Mouse (Mus musculus) kidney, adult 8-10 months (tissue): ENCODE measurements around the gene Ifi204.
"Not testable (repeated sequence)": the region's sequence is repeated elsewhere in the genome, so short reads cannot be mapped to it uniquely, and the experiment has no call there.

ENCODE experiments used
- DNase-seq, 2 experiments: peaks; one replicate each; pipeline ENCODE4 v3.0.0; 2022

The Ifi204 gene

DNA sequence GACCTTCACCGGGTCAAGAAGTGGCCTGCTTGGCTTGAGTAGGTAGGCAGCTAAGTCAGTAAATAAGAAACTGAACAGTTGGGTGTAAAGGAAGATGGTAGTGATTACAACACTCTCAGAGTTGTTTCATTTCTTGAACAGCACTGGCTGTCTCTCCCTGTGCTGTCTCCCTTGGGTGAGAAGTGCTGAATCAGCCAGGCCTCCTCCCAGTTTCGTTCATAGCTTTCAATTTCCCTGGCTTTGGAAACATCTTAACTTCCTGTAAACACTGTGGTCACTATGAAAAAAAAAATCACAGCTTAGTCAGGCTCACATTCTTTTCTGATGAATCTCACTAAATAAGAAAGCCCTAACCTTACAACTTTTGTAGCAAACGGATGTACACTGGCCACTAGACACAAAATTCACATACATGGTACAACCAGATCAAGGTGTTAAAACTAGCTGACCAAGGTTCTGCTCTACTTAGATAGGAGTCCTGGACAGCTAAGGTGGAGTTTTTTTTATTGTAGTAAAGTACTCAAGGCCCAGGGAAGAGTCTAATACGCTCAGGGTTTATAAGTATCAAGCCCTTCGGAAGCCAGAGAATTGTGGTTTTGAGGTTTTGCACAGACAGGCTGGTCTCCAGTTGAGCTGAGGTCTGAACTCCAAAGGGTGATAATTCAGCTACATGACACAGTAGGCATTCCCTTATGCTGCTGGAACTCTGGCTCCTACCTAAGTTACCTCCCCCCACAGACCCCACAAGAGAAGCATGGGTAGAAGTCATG, at the start of gene Ifi204:
Gene Ifi204 (minus strand): TSS at position 96 of the 770 bp plus-strand sequence.
- DNase-seq, result peak; percentile 29 to 51

DNA sequence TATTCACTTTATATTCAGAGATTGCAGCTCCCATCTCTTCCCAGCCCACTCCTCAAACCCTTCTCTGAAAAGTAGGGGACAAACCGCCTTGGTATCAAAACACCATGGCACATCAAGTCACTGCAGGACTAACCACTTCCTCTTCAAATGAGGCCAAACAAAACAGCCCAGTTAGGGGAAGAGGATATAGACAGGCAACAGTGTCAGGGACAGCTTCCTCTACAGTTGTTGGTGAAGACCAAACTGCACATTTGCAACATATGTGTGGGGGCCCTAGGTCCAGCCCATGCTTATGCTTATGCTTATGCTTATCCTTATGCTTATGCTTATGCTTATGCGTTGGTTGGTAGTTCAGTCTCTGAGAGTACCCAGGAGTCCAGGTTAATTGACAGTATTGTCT, 42.6 kb upstream of the Ifi204 start:
- DNase-seq, result not testable (repeated sequence)

DNA sequence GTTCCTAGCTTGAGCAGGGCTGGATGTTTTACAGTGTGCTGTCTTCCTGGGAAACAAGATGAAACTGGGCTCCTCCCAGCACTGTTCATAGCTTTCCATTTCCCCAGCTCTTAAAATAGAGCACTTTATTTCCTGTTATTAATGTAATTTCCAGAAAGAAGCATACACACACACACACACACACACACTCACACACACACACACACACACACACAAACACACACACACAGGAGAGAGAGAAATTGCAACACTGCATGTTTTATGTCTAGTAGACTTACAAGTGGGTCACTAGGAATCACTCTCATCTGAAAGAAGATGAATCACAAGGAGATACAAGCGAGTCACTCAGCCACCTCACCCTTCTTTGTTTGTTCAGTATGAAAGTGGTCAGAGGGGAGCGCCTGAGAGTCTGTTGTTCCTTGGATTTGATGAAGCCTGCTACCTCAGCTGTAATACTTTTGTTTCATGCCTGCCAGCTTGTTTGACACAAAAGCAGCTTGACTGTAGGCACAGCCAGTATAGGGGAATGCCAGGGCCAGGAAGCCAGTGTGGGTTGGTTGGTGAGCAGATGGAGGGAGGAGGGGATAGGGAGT, 36.0 kb upstream of the Ifi204 start:
- DNase-seq, result peak; percentile 7 to 10

DNA sequence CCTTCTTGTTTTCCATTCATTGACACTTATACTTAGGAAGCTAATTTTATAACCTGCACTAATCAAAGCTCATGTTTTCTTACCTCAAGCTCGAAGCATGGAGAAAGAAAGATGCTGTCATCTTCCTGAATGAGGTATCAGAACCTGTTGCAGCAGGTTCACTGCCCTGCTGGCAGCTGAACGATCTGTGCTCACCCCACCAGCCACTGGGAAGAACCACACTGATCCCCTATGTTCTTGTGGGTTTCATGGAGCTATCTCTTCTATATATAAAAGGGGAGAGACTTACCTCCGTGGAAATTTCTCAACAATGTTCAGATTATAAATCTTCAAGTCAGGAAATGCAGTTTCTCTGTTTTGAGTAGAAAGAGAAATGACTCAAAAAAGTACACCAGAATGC, 35.5 kb upstream of the Ifi204 start:
- DNase-seq, result not testable (repeated sequence)

DNA sequence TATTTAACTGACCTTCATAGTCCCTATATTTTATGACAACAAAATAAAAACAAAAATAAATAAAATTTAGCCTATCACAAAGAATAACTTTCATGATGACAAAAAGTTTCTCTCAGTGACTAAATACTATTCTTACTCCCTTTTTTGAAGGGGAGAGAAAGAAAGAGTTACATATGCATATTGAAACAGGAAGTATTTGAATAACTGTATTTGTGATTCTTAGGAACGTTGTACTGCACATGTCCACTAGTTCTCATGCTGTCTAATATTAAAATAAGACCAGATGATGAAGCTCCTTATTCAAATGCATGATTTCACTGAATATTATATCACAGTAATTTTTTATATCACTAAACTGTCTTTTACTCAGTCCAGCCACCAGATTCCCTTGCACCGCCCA, 35.0 kb upstream of the Ifi204 start:
- not testable (repeated sequence) for DNase-seq

DNA sequence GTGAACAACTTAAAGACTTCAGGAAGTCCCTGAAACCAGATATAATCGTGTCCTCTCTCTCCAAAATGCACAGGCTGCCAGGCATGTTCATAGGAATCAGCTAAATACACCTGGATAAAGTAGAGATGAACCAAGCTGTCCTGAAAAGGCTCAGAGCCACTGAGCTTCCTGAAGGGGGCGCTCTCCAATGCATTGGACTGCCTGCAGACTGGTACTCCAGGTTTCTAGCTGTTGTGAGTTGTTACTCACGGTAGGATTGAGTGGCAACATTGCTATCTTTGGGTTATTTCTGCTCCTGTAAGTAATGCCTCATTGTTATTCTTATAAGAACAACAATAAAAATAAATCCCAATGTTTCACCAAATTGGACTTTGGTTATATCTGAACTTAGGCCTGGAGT, 6.7 kb upstream of the Ifi204 start:
- not testable (repeated sequence) for DNase-seq

DNA sequence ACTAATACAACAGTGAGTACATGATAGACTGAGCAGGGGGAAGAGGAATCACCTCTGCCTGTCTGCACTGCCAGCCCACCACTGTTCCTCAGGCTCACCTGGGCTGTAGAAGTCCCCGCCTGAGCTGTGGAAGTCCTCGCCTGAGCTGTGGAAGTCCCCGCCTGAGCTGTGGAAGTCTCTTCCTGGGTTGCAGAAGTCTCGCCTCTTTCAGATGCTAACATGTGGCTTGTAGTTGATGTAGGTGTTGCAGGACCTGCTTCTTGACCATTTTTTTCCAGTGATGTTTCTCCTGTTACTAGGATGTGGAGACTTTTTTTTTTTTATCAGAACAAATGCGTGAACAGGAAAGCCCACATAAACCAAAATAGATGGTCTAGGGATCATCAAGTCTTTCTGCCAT, 6.7 kb downstream of the Ifi204 start:
- not testable (repeated sequence) for DNase-seq

DNA sequence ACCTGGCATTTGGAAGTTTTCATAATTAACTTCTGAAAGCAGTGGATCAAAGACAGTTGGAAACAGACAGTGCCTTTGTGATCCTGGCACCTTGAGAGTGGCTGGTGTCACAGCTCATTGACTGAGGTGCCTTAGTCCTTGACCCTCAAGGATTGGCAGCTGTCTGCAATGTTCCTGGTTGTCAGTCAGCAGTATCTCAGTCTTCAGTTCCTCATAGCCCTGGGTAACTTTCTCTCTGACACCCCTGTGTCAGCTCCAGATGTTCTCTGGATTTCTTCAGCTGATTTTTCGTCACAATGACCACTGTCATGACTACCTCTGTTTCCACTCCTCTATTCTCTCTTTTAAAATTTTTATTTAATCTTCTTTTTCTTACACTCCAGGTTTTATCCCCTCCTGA, 24.5 kb downstream of the Ifi204 start:
- DNase-seq, result no peak

DNA sequence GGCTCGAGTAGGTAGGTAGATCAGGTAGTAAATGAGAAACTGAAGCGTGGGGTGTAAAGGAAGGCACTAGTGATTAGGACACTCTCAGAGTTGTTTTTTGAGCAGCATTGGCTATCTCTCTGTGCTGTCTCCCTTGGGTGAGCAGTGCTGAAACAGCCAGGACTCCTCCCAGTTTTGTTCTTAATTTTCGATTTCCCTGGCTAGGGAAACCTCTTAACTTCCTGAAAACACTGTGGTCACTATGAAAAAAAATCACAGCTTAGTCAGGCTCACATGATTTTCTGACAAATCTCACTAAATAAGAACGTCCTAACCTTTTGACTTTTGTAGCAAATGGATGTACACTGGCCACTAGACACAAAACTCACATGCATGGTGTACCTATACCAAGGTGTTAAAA, 25.1 kb downstream of the Ifi204 start, which contains the start of gene Ifi207:
Gene Ifi207 (minus strand): TSS at position 92 of the 400 bp plus-strand sequence.
- DNase-seq, result no peak

DNA sequence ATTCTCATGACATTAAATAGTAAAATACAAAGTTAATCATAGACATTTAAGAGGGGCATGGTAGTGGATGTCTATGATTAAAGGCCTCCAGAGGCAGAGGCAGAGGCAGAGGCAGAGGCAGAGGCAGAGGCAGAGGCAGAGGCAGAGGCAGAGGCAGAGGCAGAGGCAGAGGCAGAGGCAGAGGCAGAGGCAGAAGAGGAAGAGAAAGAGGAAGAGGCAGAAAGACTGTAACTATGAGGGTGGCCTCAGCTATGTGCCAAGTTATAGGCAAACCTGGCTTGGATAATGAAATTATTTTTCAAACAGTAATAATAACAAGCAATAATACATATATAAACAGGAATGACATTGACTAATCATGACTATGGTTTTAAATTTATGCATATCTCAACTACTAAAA, 26.2 kb downstream of the Ifi204 start:
- no peak for DNase-seq

DNA sequence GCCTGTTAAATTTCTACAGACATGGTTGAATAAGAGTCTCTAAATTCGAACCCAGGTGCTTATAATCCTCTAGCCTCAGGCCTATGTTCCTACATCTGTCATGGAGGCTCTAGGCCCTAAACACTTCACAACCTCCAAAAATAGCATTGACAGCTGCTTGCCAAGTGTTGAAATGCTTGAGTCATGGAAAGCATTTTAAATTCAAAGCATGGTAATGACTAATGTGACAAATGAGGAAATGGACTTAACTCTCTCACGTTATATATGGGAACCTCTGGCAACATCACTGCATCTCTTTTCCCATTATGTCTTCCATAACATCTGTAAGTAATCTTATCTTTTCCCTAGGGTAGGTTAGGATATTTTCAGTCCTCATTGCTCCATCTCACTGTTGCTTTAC, 29.8 kb downstream of the Ifi204 start:
- DNase-seq, result no peak

DNA sequence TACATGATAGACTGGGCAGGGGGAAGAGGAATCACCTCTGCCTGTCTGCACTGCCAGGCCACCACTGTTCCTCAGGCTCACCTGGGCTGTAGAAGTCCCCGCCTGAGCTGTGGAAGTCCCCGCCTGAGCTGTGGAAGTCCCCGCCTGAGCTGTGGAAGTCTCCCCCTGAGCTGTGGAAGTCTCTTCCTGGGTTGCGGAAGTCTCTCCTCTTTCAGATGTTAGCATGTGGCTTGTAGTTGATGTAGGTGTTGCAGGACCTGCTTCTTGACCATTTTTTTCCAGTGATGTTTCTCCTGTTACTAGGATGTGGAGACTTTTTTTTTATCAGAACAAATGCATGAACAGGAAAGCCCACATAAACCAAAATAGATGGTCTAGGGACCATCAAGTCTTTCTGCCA, 31.7 kb downstream of the Ifi204 start:
- DNase-seq, result not testable (repeated sequence)

DNA sequence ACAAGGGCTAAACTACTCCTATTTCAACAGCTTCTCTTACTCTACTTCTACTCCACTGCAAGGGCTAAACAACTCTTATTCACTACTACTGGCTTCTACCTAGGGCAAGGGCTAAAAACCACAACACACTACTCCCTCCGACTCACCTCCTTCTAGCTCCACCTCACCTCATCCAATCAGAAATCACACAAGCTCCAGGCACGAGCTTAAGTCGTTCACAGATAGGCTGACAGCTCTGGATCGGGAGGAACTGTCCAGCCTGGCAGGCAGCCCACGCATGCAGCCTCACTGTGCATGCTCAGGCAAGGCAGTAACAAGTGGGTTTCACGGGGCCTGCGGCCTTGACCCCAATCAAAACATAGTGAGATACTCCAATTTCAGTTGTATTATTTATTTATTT, 33.5 kb downstream of the Ifi204 start:
- no peak for DNase-seq
